Mouse (Mus musculus) lung, adult 2 months (tissue): ENCODE measurements around the gene Lrp10.

ENCODE experiments used
- CTCF ChIP-seq: fragments of 200-500 bp; IDR thresholded peaks from 2 replicates; pipeline ENCODE4 v1.5.1; 2011; ENCODE audit warnings: mild to moderate bottlenecking, low read length, control low read depth; ENCODE audit not compliant: insufficient read depth
- POLR2A ChIP-seq: fragments of 200-500 bp; IDR thresholded peaks from 2 replicates; pipeline ENCODE4 v1.6.1; 2011; ENCODE audit warnings: low read depth, mild to moderate bottlenecking, control low read depth, low read length, borderline replicate concordance; ENCODE audit errors: extremely low read depth

DNA sequence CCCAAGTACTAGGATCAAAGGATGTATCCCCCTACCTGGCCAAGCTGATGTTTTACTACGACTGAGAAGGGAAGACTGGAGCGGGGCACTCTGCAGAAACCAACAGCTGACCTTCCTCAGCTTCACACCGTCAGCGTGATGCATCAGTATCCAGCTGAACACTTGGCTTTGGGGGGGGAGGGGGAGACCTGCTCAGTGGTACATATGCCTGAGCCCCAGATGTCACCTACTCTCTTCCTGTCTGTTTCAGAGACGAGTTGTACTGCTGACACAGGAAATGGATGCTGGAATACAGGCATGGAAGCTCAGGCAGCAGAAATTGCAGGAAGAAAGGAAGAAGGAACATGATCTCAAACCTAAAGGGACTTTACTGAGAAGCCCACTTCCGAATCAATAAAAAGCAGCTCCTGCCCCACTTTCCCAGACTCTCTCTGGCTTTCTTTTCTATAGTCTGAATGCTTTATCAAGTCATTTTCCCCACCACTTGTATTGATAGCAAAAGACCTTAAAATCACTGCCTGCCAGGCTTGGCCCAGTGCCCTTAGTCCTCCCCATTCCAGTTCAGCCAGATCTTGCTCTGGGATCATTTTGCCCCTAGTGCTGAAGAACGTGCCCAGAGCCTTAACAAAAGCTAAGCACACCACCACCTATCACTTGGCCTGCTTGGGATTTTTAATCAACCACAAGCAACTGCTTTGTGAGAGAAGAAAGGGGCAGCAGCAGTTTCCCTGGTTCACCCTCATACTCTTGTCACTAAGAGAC lies 34.4 kb upstream of the Lrp10 start:
- no peak for TF ChIP-seq POLR2A
- no peak for TF ChIP-seq CTCF
